Mouse (Mus musculus): ENCODE results near the gene Bphl.
A peak's percentile ranks its signal among the peaks of the same experiment; 100 is the strongest.

Gene Bphl

GRCm38 (mm10) chr13:34037172-34038055, at the start of gene Bphl:
Gene Bphl (plus strand): TSS chr13:34037597.
- peak; percentile 97 for DNase-seq (ENCODE audit: low spot score)

- no peak for DNase-seq (ENCODE audit: low spot score)
These were observed 47.8 kb upstream of the Bphl start for GRCm38 (mm10) chr13:33989625-33990024.

- peak; percentile 82 for DNase-seq (ENCODE audit: low spot score)
These were observed 42.2 kb upstream of the Bphl start for GRCm38 (mm10) chr13:33995197-33995596.

- peak; percentile 92 for DNase-seq (ENCODE audit: low spot score)
These were observed 35.1 kb upstream of the Bphl start, which contains the start of the genes Ripk1 and Serpinb6a for GRCm38 (mm10) chr13:34002058-34003006. Gene Ripk1 (plus strand): TSS chr13:34002363. Gene Serpinb6a (minus strand): TSS chr13:34002794.

GRCm38 (mm10) chr13:34003058-34003457, 34.3 kb upstream of the Bphl start:
- no peak for DNase-seq (ENCODE audit: low spot score)

GRCm38 (mm10) chr13:34007234-34007633, 30.2 kb upstream of the Bphl start:
- no peak for DNase-seq (ENCODE audit: low spot score)

- no peak for DNase-seq (ENCODE audit: low spot score)
These were observed 20.3 kb upstream of the Bphl start for GRCm38 (mm10) chr13:34016927-34017569.

GRCm38 (mm10) chr13:34018521-34018920, 18.9 kb upstream of the Bphl start:
- DNase-seq (ENCODE audit: low spot score), result no peak

GRCm38 (mm10) chr13:34021998-34022397, 15.4 kb upstream of the Bphl start:
- DNase-seq (ENCODE audit: low spot score), result no peak

- no peak for DNase-seq (ENCODE audit: low spot score)
These were observed 5.4 kb upstream of the Bphl start for GRCm38 (mm10) chr13:34032041-34032440.

- no peak for DNase-seq (ENCODE audit: low spot score)
These were observed 2.0 kb upstream of the Bphl start for GRCm38 (mm10) chr13:34035424-34035823.

- DNase-seq (ENCODE audit: low spot score), result no peak
These were observed 671 bp upstream of the Bphl start for GRCm38 (mm10) chr13:34036726-34037125.

- no peak for DNase-seq (ENCODE audit: low spot score)
These were observed 647 bp downstream of the Bphl start for GRCm38 (mm10) chr13:34038056-34038432.

- no peak for DNase-seq (ENCODE audit: low spot score)
These were observed 1.5 kb downstream of the Bphl start for GRCm38 (mm10) chr13:34038901-34039341.

GRCm38 (mm10) chr13:34040091-34040490, 2.7 kb downstream of the Bphl start:
- no peak for DNase-seq (ENCODE audit: low spot score)

GRCm38 (mm10) chr13:34043716-34044393, 6.5 kb downstream of the Bphl start:
- no peak for DNase-seq (ENCODE audit: low spot score)

- no peak for DNase-seq (ENCODE audit: low spot score)
These were observed 8.3 kb downstream of the Bphl start for GRCm38 (mm10) chr13:34045511-34046249.

- DNase-seq (ENCODE audit: low spot score), result peak; percentile 88
These were observed 9.1 kb downstream of the Bphl start for GRCm38 (mm10) chr13:34046421-34047012.

- DNase-seq (ENCODE audit: low spot score), result no peak
These were observed 10.1 kb downstream of the Bphl start for GRCm38 (mm10) chr13:34047526-34047925.

- no peak for DNase-seq (ENCODE audit: low spot score)
These were observed 13.1 kb downstream of the Bphl start for GRCm38 (mm10) chr13:34050479-34050878.
